Mouse (Mus musculus) layer of hippocampus, adult 9-10 months (tissue): ENCODE measurements around the gene Hephl1.
"Not testable (repeated sequence)": the region's sequence is repeated elsewhere in the genome, so short reads cannot be mapped to it uniquely, and the experiment has no call there.

Experiments
- DNase-seq: peaks from one replicate; pipeline ENCODE4 v3.0.0; 2022; ENCODE audit warnings: low spot score

Gene Hephl1

DNA sequence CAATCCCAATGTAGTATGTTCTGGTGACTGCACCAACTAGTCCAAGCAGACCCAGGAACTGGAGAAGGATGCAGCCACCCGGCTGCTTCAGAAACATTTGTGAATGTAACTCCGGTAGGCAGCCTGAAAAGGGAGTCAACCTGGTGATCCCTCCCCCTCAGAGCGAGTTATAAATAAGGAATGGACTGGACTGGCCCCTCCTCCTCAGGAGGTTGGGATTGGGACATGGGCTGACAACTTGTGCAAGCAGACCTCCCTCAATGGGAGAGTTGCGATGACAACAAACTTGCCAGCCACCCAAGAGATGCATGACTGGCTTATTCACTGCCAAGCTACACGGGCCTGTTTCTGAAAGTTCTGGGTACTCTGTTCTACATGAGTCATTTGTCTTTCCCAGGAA is at the start of gene Hephl1:
Hephl1 (minus strand) TSS at position 101 of the 400 bp plus-strand sequence.
- DNase-seq = no peak

- no peak for DNase-seq
Measured at GRCm38 (mm10) chr9:15149246-15149926, 37.5 kb upstream of the Hephl1 start.

DNA sequence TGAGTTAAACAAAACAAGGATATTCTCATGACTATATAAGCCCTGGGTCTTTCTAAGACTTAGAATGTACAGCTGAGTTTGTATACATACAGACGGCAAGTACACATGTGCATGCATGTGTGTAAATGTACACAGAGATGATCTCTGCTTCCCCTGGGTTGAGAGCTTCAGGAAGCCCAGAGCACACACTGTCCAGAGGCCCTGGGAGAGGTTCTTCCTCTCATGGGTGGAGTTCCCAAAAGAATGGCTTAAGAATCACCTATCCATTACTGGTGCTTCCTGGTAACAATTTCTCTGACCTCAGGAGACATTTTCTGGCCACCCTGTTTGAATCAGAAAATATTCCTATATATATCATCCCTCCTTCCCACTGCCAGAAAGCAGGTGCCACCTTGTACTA is 28.6 kb upstream of the Hephl1 start:
- DNase-seq = no peak

DNA sequence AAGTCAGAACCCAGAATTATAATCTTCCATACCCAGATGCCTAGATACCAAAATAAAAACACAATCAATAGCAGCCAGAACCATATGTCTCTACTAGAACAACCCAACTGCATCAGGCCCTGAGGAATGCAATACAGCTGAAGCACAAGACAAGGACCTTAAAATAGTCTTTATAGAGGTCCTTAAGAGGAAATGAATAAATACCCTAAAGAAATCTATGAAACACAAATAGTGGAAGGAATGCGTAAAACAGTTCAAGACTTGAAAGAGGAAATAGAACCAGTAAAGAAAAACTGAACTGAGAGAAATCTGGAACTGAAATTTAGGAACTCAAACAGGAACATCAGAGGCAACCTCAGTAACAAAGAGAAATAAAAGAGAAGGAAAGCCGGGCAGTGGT is 14.0 kb upstream of the Hephl1 start:
- DNase-seq = no peak

- no peak for DNase-seq
Measured at GRCm38 (mm10) chr9:15122431-15122830, 10.5 kb upstream of the Hephl1 start.

DNA sequence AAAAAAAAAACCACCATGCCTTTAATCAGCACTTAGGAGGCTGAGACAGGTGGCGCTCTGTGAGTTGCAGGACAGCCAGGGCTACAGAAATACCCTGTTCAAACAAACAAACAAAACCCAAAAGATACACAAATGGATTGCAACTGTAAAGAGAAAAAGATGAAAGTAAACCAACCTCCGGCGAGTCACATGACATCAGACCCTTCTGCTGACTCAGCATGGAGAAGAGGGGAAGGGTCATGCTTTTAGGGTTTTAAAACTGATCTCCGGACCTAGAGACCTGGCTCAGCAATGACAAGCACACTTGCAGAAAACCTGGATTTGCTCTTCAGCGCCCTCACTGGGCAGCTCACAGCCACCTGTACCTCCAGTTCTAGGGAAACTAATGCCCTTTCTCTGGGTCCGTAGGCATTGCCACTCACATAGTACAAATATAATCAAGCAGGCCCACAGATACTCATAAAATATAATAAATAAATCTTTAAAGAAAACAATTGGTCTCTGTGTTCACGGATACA is 9.0 kb upstream of the Hephl1 start:
- DNase-seq = no peak

DNA sequence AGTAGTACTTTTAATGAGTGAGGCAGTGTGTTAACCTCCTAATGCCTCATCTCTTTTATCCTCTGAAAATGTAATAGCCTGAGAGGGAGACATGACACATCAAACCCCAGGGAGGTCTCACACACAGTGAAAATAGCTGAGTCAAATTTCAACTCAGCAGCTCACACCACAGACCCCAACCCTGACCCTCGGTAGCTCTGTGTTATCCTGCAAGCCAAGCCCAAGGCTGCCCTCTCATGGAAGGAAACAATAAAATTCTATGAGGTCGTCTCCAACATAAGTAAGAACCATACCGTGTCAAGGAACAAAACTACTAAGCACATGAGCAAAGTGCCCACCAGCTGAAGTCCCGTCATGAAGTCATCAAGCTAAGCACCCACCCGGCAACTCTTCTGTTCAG is 8.3 kb upstream of the Hephl1 start:
- DNase-seq = no peak

DNA sequence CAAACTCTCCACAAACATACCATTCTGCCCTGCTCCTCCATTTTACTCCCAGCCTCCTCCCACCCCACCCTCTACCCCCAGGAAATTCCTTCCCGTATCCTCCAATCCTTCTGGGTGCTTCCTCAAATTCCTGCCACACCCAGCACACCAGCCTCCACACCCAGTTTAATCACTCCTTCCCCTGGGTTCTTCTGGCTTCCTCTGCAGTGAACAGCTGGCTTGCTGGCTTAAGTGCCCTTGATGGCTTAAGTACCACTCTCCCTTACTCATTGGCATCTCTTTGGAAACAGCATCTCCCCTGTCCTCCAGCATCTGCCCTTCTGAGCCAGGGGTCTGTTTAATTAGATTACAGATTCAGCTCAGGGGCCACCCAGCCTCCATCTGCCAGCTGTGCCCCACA is 7.6 kb upstream of the Hephl1 start:
- no peak for DNase-seq

GRCm38 (mm10) chr9:15116165-15116564 is 4.3 kb upstream of the Hephl1 start:
- DNase-seq = no peak

- DNase-seq = no peak
Measured at GRCm38 (mm10) chr9:15114102-15114501, 2.2 kb upstream of the Hephl1 start.

- DNase-seq = no peak
Measured at GRCm38 (mm10) chr9:15108101-15108500, 3.8 kb downstream of the Hephl1 start.

- DNase-seq = no peak
Measured at GRCm38 (mm10) chr9:15105136-15105535, 6.8 kb downstream of the Hephl1 start.

- no peak for DNase-seq
Measured at GRCm38 (mm10) chr9:15103579-15104300, 8.2 kb downstream of the Hephl1 start.

DNA sequence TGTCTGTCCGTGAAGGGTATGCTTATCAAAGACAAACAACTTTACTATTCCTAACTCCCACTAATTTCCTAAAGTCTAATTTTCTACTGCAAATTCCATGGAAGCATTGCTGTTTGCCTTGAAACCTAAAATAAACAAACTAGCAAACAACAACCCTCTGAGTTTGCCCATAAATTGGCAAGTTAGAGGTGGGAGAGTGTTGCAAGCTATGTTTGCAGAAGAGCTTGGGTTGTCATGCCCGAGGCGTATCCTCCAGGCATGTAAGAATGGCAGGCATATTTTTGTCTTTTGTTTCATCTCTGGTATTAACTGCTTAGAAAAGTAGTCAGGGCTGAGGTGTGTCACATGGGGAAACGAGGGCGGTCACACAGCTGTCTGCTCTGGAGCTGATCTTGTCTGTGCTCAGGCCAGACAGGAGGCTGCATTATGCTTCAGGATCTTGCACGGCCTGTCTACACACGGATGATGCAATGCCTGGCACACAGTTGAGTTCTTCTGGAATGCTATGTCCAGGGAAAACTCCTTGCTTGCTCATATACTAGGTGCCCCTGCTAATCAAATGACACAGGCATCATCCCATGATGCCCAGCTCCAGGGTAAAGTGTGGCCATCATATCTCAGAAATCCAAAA is 10.3 kb downstream of the Hephl1 start:
- DNase-seq = no peak

GRCm38 (mm10) chr9:15098421-15098820 is 13.5 kb downstream of the Hephl1 start:
- DNase-seq = not testable (repeated sequence)

DNA sequence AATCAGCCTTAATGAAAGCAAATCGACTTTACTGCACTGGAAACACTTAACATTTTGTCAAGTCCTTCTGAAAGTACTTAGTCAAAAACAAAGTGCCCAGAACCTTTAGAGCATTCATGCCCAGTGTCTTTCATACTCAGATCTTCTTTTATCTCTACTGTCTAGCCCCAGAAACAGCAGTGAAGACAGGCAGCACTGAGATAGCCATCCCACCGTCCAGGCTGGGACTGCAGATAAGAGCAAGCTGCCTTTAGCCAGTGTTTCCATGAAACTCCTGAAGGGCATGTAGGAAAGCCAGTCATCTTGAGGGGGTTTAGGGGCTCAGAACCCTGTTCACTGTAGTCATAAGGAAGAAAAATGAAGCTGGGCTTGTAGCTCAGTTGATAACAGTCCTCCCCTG is 14.7 kb downstream of the Hephl1 start:
- no peak for DNase-seq

DNA sequence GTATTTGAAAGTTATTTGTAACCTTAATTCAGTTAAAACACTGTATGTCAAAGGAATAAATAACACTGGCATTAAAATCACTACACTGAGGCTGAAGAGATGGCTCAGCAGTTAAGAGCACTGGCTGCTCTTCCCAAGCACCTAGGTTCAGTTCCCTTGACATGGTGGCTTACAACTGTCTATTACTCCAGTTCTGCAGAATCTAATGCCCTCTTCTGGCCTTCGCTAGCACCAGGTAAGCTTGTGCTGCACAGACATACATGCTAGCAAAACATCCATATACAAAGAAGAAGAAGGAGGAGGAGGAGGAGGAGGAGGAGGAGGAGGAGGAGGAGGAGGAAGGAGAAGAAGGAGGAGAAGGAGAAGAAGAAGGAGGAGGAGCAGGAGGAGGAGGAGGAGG is 15.7 kb downstream of the Hephl1 start:
- DNase-seq = no peak

- DNase-seq = no peak
Measured at GRCm38 (mm10) chr9:15095206-15095605, 16.7 kb downstream of the Hephl1 start.

GRCm38 (mm10) chr9:15068686-15069295 is 43.1 kb downstream of the Hephl1 start:
- DNase-seq = no peak

GRCm38 (mm10) chr9:15067995-15068685 is 43.8 kb downstream of the Hephl1 start:
- DNase-seq = no peak

- DNase-seq = no peak
Measured at GRCm38 (mm10) chr9:15064176-15064575, 47.7 kb downstream of the Hephl1 start.

DNA sequence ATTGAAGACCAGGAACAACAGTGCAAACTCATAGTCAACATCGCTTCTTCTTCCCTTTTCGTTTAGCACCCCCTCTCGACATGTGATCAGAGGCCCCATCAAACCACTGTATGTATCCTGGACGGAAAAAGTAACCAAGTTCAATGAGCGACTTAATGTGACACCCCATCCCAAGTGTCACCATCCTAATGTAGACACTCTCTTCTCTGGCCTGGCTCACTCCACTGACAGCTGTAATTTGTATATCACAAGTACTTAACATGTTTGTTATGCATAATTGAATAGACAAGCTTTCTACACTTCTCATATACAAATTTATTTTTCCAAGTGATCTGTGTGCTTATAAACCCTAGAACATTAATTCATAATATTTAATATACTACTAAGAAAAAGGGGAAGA is 51.1 kb downstream of the Hephl1 start:
- DNase-seq = no peak
